Mouse (Mus musculus) C3H10T1/2 (cell line): ENCODE results near the gene Ms4a6d. TPM values are rescaled to one million over a fixed set of nuclear protein-coding genes. Genes with fewer than 3 reads are reported as not detected.

Experiments used
- polyA plus RNA-seq, 2 experiments: library from polyadenylated mRNA; unstranded; fragments of >200 nt; fragmentation: generic; extraction: Trizol; gene quantifications; one replicate each; pipeline ENCODE4 v1.2.1; 2012; ENCODE audit warnings: missing spikeins in 2 of 2

The Ms4a6d gene
- polyA plus RNA-seq = under 1 TPM in 1 of 2 experiments, not detected in 1; 0.09 TPM

DNA sequence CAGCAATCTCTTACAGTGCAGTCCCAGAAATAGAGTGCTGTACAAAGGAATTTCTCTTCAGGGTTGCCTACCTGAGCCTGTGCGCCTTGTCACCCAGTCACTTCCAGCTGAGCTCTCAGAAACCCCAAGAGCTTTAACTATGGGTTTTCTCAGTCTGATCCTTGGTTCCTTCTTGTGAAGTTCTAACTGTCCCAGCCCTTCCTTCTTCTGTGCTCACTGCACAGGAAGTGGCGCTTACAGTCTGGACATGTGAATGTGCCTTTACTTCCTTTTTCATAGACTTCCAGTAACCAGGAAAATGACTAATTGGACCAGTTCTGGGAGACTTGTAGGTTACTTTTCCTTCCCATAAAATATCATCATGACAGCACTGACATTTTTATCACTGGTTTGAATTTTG lies at the start of gene Ms4a6d:
TSS of gene Ms4a6d (minus strand) at position 247 of the 400 bp plus-strand sequence.

DNA sequence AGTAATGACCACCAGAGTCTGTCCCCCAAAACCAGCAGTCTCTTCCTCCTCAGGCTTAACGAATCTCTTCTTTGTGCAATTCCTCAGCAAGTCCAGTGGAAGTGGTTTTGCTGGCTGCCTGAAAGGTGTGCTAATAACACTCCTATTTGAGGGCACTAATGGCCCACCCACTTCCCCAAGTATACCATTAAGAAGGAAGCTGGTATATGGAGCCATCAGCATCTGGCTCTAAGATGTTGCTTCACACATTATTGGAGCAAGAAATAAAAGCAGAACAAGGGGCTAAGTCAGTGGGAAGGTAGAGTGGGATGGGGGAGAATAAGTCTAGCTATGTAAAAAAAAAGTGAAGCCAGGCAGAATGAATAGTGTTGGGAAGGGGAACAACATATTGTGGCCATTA lies 36.1 kb upstream of the Ms4a6d start, which contains the start of gene Ms4a3:
TSS of gene Ms4a3 (minus strand) at position 120 of the 400 bp plus-strand sequence.

DNA sequence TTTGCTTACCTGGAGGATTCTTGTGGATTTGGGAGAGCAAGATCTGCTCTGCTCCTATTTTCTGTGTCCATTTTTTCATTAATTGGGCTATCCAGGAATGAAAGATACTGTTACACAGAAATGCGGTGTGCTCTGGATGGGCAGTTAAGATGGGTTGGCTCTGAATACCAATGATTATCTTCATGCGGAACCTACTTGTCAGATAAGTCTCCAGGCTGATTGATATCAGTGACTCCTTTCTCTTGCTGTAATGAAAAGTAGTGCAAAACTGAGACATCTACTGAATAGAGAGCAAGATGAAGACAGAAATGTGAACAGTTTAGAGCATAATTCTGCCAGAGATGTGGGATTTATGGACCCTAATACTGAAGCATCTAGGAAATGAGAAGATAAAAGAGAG lies 18.9 kb upstream of the Ms4a6d start, which contains the start of gene Ms4a2:
TSS of gene Ms4a2 (minus strand) at position 169 of the 400 bp plus-strand sequence.

Other genes with a start within 250 kb of the Ms4a6d start
- not detected for gene Ms4a4a, start 229.3 kb downstream of the Ms4a6d start, polyA plus RNA-seq
- gene Ms4a4c, start 200.1 kb downstream of the Ms4a6d start, polyA plus RNA-seq = not detected
- not detected for gene Ms4a4b, start 161.3 kb downstream of the Ms4a6d start, polyA plus RNA-seq
- not detected for gene Ms4a6c, start 135.5 kb downstream of the Ms4a6d start, polyA plus RNA-seq
- not detected for gene Gm8369, start 118.9 kb downstream of the Ms4a6d start, polyA plus RNA-seq
- gene Ms4a6b, start 88.3 kb downstream of the Ms4a6d start, polyA plus RNA-seq = not detected
- not detected for gene Ms4a4d, start 68.0 kb downstream of the Ms4a6d start, polyA plus RNA-seq
- gene Ms4a2, start 18.9 kb upstream of the Ms4a6d start, polyA plus RNA-seq = not detected
- not detected for gene Ms4a3, start 36.0 kb upstream of the Ms4a6d start, polyA plus RNA-seq
- not detected for gene Oosp2, start 55.7 kb upstream of the Ms4a6d start, polyA plus RNA-seq
- not detected for gene Oosp1, start 86.3 kb upstream of the Ms4a6d start, polyA plus RNA-seq
- not detected for gene Oosp3, start 92.2 kb upstream of the Ms4a6d start, polyA plus RNA-seq
- gene Gif, start 142.7 kb upstream of the Ms4a6d start, polyA plus RNA-seq = not detected
- 10 to 100 TPM; 32.8 to 45.4 TPM for gene Mrpl16, start 165.5 kb upstream of the Ms4a6d start, polyA plus RNA-seq
- gene Stx3, start 214.6 kb upstream of the Ms4a6d start, polyA plus RNA-seq = 1 to 10 TPM in 1 of 2 experiments, under 1 TPM in 1; 0.61 to 3.0 TPM
- gene Olfr1417, start 234.4 kb upstream of the Ms4a6d start, polyA plus RNA-seq = under 1 TPM in 1 of 2 experiments, not detected in 1; 0.01 TPM